Mouse (Mus musculus) megakaryocyte, adult 5-6 weeks (primary cell): Measurements from ENCODE around the gene Hoxa3. TPM values are rescaled to one million over a fixed set of nuclear protein-coding genes. Genes with fewer than 3 reads are reported as not detected.

Experiments
- ATAC-seq: 2 replicates; pipeline ENCODE4 v1.8.0; 2016; ENCODE audit warnings: mild to moderate bottlenecking, inconsistent platforms; ENCODE audit not compliant: poor library complexity, severe bottlenecking
- total RNA-seq, 2 experiments: library from RNA; stranded (forward) in 1 of 2; stranded (reverse) in 1 of 2; fragments of 153-499, 151-499 nt in 1 of 2; fragments of 221-1000, 200-1000 nt in 1 of 2; gene quantifications; 2 replicates each; pipeline versions ENCODE4 v1.2.3 to v1.2.4; 2015 to 2017

The Hoxa3 gene
- total RNA-seq, 2 experiments from 2014 or later: not detected

DNA sequence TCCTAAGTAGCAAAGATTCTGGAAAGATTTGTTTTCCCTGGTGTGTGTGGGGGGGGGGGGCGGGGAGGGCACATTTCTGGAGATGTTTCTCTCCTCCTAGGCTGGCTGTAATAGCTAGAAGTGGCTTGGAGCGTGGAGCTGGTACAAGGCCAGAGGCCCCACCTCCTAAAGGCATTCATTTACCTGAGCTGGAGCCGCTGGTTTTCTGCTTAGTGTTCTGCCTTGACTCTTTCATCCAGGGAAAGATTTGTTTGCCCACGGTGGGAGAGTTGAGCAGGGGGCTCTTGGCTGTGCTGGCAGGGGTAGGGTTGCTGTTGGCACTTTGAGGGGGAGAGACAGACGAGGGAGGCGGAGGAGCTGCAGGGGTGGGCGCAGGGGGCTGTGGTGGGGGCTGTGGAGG is 41.2 kb downstream of the Hoxa3 start:
- ATAC-seq: no peak

DNA sequence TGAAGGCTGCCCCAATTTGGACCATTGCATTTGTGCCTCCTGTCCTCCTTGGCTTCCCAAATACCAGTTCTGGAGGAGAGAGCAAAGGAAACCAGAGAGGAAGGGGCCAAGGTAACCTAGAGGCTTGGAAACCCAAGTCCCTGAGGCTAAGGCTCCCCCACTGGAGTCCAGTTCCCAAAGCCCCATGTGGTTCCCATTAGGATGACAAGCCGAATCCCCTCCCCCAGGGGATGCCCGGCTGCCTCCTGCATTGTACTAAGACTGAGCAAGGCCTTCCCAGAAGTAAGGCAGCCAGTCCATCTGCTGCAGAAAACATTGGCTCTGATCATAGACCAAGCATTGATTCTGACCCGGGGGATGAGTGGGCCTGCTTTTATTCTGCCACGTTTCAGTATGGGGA is 41.8 kb downstream of the Hoxa3 start:
- ATAC-seq: no peak

DNA sequence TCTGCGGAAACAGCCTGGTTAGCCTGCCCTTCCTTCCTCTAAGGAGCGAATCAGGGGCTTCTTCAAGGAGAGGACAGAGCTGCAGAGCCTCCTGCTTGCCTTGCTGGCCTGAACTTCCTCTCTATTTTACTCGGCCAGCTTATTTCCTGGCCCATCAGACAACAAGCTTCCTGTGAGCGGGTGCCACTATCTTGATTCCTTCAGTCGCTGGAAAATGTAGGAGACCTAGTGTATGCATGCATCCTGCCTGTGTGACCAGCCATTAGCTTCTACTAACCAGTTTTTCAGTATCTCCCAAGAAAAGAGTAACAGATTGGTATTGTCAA is 42.3 kb downstream of the Hoxa3 start:
- ATAC-seq: no peak

DNA sequence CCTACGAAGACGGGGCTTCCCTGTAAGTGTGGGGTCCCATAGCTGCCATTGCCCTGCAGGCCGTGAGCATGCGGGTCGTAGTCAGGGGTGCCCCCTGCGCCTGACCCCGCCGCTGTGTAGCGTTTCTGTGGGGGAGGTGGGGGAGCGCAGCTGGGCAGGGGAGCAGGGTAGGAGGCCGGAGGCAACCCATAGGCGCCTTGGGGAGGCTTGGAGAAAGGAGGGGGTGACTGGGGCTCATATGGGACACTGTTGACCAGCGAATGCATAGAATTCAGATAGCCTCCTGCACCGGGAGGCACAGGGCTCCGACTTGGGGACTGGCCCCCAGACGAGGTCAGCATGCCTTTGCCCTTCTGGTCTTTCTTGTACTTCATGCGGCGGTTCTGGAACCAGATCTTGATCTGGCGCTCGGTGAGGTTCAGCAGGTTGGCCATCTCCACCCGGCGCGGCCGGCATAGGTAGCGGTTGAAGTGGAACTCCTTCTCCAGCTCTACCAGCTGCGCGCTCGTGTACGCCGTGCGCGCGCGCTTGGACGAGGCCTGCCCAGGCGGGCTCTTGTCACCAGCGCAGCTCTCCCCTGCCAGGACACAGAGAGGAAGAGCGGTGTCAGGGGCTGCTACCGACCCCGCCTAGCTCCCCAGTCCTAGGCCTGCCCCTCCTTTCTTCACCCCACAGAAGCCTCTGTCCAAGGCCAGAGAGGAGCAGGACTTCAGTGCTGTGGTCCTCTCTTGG is 42.8 kb downstream of the Hoxa3 start:
- no peak for ATAC-seq

DNA sequence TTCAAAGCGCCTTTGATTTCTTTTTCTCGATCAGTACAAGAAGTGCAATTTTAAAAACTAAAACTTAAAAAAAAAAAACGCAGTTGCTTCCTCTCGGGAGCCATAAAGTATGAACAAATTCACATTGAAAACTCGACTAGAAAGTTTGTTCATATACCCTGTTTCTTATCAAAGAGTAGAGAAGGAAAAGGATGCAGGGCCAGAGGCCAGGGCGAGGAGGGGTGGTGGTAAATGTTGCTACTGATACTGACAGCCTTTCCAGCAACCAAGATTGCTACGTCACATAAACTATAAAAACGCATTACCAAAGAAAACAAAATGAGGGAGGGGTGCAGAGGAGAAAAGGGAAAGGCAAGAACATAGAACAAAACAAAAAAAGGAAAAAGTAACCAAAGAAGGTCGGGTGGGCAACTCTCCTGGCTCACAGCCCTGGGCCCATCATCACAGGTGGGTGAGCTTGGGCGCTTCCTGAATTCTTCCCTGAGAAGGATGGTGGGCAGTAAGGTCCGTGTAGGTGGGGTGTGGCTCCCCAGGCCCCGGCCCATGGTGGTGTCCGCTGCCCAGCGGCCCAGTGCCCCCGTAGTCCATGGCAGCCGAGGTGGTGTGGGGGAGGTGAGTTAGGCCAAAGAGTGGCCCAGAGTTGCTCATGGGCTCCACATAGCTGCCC is 43.5 kb downstream of the Hoxa3 start:
- no peak for ATAC-seq

DNA sequence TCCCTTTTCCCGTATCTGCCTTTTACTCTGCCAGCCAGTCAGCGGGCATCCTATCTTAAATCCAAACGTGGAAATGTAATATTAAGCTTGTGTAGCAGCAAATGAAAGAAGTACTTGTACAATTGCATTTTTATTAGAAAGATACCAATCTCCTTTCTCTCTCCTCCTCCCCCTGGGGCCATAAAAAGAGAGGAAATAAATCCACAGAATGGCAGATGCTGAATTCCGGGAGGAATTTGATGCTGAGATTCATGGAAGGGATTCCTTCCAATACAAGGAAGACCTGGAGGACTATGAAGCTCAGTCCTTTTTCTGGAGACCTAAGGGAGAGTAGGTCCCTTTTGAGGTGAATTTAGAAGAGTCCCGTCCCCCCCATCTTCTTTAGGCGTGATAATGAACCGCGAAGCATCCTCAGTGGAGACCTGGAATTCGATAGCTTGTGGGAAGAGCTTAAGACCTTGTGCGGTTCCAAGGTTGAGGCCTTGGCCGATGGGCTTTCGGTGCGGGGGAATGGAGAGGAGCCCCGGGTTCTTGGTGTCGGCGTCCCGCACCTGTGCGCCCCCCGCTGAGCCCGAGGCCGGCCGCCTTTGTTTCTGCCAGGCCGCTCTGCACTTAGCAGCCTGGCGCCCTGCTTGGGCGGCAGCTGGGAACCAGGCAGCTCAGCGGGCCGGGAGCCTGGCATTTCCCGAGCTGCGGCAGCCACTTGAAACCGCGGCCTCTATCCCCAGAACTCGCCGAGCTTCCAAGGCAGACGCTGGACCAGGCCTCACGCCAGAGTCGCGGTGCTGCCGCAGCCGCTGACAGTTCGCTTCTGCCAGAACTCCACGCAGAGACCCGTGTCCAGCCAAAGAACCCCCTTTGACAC is 44.7 kb downstream of the Hoxa3 start:
- no peak for ATAC-seq

DNA sequence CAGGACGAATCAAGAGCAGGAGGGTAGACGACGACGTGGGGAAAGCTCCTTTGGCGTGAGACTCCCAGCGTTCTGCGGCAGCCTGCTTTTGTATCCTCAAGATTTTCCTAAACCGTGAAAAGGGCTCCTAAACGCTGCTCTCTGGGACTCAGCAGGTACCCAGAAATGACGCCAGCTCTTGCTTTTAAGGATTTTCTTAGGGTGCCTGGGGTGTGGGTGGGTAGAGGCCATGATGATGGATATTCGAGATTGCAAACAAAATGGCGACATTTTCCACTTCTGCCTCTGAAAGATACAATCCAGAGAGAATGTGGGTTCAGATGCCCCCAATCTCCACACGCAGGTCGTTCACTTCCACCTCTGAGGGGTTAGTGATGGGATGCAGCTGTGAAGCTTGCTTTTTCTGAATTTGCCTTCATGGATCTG is 45.4 kb downstream of the Hoxa3 start:
- ATAC-seq: no peak

DNA sequence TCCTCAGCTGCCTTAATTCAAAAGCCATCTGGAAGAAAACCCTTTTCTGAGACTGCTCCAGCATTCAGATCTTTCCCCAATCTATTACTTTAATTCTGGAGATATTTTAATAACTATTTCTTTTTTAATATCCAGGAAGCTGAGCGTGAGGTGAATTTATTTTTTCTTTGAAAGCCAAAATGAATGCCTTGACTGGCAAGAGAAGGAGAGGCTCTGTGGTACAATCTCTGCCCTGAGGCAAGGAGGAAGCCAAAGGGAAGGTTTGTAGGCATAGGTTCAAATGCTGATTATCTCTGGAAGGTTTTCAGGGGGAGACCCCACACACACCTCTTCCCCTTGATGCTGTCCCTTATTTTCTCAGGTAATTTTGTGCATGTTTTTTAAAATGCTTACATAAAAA is 46.0 kb downstream of the Hoxa3 start:
- no peak for ATAC-seq

DNA sequence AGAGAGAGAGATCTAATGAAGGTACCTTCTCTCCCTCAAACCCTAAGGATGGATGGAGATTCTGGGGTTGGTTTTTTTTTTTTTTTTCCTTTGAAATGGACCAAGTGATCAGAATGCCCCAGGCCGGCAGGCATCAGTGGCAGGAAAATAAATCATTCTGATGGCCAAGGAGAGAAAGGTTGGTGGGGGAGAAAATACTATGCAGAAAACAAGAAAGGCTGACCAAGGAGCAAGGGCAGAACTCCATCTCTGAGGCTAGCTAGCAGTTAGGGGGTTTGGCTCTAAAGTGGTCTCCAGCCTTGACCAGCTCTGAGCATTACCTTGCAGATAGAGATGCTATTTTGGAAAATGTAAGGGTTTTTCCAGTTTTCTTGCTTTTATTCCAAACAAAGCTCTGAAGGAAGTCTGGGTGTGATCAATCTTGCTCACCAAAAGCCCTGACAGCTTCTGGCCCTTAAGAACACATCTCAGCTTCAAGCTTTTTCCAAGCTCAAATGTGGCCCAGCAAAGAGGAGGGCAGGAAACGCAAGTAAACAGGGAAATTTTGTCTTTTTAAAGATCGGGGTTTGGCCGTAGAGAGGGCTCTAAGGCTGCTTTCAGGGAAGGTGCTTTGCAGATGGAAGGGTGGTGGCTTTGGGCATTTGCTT is 46.6 kb downstream of the Hoxa3 start:
- no peak for ATAC-seq

DNA sequence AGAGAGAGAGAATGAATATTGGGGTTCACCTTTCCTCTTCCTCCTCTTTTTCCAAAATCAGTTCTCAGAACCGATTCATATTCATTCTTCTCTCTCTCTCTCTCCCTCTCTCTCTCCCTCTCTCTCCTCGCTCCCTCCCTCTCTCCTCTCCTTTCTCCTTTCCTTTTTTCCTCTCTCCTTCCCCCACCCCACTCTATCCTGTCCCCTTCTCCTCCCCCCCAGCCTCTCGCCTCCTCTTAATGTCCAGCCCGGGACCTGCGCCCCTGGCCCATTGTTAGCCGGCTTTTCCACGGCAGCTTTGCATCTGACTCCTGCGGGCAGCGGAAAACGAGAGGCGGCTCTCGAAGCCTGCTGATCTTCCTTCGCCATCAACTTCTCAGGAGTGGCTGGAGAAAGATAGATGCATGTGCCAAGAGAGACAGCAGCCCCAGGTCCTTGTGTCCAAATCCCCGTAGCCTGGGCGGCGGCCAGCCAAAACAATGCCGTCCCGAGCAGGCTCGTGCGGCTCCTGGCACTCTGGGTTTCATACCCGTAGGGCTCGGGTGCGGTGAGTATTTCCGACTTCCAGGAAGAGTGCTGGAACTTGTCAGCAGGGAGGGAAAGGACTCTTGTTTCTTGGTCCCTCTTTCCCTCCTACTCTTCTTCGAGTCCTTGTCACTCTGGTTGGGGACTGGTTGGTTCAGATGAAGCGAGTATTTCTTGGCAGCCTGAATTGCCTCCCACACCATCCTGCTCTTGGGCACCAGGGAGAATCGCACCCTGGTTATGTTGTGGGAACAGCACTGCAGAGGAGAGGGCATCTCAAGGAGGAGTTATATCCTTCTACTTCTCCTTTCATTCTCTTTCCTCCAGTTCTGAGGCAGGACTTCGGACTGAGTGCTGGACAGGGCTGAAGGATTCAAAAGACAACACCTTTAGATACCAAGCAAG is 47.4 kb downstream of the Hoxa3 start:
- ATAC-seq: no peak

DNA sequence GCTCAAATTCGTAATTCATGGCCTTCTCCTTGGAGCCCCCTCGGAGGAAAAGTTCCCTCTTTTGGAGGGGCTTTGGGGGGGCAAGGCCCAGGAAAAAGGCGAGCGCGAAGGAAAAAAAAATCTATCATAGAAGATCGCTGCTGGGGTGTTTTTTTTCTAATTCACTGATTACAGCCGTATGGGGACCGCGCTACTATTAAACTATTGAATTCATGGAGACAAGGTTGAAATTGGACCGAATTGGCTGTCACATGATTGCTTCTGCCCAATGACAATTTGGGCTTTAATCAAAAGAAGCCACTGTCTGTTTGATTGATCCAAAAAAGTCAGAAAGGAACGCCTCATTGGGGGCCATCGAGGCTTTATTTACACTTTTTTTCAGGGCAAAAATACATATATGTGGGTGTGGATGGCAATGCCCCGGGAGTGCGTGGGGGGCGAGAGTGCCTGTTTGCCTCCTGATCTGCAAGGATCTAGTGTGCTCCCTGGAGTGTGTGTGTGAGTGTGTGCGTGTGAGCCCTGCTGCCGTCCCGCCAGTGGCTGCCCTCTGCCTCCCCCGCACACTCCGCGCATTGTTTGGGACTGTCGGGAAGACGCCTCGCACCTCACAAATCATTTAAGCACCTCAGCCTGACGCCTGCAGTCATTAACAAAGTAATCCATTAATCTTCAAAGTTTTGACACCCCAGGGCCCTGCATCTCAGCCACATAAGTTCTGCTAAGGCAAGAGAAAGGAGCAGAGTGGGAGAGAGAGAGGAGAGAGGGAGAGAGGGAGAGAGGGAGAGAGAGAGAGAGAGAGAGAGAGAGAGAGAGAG is 48.3 kb downstream of the Hoxa3 start, which contains the start of gene Hoxa2:
Gene Hoxa2 (minus strand): TSS at position 206 of the 815 bp plus-strand sequence.
- no peak for ATAC-seq

DNA sequence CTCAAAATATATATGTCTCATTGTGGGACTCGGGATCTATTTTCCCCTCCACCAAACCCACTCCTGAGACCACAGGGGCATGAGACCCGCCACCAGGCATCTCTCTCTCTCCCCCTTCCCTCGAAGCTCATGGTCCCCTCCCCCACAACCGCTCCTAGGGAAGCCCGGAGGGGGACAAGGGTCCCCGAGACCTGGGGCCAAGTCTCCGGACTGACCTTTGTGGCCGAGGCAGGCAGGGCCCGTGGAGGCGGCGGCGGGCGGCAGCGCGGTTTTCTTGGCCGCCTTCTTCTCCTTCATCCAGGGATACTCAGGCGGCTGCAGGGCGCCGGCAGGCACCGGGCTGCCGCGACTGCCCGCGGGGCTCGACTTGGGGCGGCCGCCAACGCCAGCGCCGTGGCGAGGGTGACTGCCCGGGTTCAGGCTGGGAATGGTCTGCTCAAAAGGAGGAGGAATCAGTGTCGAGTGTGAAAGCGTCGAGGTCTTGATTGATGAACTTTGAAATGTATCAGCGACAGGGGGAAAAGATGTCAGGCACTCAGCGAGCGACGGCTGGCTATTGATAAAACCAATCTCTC is 49.0 kb downstream of the Hoxa3 start:
- no peak for ATAC-seq

DNA sequence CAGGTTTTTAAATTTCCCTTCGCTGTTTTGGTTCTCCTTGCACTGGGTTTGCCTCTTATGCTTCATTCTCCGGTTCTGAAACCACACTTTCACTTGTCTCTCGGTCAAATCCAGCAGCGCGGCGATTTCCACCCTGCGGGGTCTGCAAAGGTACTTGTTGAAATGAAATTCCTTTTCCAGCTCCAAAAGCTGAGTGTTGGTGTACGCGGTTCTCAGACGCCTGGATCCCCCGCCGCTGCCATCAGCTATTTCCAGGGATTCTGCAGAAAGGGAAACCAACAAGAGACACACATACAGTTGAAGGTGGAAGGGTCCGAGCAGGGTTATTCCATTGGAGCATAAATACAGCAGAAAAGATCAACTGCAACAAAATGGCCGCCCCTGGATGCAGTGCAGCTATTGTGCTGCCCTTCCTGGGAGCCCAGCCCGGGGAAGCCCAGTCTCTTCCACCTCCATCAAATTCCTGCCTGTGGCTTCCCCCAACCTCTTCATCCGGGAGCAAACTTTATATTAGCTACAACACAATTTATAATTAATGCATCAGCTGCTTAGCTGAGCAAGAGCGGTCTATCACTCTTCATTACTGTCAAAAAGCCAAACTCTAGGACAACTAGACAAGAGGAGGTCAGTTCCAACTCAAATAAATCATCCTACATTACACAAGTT is 49.6 kb downstream of the Hoxa3 start:
- no peak for ATAC-seq

DNA sequence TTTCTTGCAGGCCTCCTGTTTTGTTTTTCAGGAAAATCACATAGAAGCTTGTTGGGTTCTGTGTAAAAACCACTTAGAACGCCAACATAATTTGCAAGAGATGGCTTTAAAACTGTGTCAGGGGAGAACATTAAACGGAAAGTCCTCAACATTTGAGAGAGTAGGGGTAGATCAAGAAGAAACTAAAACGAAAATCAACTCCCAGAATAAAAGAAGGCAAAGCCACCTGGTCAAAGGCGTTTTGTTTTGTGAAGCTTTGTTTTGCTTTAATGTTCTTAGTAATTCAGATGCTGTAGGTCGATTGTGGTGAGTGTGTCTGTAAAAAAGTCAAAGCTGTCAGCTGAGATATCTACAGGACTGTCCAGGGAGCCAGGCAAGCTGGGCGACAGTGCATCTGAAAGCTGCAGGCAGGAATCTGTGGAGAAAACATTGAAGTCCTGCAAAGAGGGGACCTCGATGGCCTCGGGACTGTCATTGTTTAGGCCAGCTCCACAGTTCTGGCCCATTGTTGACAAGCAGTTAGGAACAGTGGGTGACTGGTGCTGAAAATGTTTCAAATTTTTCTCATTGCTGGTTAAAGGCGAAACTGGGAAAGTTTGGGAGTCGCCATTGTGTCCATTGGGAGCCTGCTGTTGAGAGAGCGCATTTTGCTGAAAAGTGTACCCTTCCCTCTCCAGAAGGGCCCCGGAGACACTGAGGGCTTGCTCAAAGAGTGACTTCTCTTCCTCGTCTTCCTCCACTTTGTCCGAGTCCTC is 50.3 kb downstream of the Hoxa3 start:
- ATAC-seq: no peak

DNA sequence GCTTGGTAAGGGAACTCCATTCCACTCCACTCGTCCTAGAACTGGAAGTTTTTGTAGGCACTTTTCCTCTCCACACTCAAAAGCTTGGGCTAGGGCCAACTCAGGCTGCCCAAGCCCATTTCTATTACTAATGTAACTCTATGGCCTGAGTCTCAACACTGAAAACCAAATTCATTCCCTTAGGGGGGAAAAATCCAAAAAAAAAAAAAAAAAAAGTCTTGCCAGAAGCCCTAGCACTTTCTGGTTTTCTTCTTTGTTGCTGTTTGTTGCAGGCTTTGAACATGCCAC is 51.1 kb downstream of the Hoxa3 start:
- ATAC-seq: no peak

DNA sequence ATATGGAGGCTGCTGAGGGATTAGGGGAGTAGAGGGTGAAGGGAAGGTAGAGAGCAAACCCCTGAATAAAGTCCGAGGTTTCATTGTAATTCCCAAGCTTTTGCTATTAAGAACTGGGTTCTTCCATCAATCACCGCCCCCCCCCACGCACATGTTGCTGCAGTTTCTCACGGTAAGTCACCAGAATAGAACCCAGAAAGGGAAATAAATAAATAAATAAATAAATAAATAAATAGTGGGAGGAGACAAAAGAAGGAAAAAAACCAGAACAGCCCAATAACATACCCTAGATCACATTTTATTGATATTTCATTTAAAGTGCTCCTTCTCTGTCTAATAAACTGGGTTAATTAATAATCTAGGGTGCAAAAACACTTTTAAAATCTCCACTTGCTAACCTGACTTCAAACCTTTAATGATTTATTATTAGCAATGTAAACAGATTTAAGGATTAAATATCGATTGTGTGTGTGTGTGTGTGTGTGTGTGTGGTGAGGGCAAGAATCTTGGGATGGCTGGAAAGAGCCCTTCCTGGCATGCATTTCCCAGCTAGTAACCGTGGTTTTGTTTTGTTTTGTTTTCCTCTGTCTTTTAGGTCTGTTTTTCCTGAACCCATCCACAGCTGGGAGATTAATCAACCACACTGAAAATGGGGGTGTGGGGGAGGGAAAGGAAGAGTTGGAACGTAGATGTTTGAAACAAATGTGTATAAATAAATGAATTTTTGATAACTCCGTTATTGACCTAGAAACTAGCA is 51.6 kb downstream of the Hoxa3 start:
- ATAC-seq: no peak
